Mouse (Mus musculus) thymus, postnatal 25 days (tissue): Measurements from ENCODE around the gene Tatdn2.
A peak's percentile ranks its signal among the peaks of the same experiment; 100 is the strongest.
"Not testable (repeated sequence)": the region's sequence is repeated elsewhere in the genome, so short reads cannot be mapped to it uniquely, and the experiment has no call there.

Experiments
- DNase-seq: peaks from one replicate; pipeline ENCODE4 v3.0.0; 2022

The Tatdn2 gene

DNA sequence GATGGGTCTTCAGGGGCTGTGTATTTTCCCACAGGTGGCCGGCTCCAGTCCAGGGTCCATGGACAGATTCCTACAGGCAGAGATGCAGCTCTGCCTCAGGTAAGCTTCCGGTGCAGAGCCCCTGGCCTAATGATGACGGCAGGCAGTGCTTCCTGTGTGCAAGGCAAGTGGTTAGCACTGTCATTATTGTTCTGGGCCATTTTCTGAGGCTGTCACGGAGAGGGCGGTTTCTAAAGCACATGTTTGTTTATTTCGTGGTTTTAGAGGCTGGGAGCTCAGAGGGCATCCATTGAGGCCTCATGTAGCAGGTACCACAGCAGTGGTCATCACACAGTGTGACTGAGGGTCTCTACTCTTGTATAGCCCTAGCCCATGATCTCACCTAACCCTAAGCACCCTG lies 23.9 kb upstream of the Tatdn2 start:
- DNase-seq: no peak

GRCm38 (mm10) chr6:113675234-113675633 lies 21.6 kb upstream of the Tatdn2 start:
- no peak for DNase-seq

DNA sequence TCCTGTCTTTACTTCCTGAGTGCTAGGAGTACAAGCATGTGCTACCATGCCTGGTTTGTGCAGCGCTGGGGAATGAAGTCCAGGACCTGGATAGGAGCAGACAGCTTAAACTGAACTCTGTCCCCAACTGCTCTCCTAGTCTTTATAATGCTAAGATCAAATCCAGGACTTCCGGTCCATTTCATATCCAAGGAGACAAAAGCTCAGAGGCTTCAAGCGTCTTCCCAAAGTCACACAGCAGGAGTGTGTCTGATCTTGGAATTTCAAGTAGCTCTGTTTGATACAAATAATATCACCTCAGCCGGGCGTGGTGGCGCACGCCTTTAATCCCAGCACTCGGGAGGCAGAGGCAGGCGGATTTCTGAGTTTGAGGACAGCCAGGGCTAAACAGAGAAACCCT lies 20.9 kb upstream of the Tatdn2 start:
- no peak for DNase-seq

GRCm38 (mm10) chr6:113677070-113677734 lies 19.6 kb upstream of the Tatdn2 start:
- DNase-seq: no peak

DNA sequence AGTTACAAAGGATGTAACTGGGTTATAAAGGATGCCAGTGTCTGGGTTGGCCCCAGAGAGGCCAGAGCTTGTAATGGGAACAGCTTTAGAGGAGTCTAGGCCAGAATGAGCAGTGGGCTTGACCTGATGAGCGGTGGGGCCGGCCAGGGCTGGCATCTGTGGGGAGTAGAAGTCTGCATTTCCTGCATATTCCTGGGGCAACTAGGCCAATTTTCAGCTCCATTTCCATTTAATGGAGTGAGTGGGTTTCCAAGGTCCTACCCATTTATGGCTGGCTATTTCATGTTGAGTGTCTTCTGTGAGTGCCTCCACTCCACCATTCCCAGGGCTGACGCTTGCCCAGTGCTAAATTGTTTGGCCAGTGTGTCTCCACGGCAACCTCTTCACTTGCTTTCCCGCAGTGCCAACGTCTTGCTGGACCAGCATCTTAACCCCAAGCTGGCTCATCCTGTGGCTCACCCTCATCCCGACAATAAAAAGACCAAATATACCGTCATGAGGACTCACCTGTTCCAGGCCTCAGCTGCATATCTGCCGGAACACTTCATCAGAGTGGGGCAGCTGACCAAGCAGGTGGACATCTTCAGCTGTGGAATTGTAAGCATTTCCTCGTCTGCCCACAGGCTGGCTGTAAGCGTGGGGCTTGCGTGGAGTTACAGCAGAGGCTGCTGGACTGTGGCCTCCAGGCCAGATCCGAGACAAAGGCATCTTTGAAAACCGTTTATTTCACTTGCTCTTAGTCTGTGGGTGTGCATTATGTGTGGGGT lies 18.4 kb upstream of the Tatdn2 start:
- DNase-seq: no peak

GRCm38 (mm10) chr6:113679993-113680566 lies 16.8 kb upstream of the Tatdn2 start:
- no peak for DNase-seq

DNA sequence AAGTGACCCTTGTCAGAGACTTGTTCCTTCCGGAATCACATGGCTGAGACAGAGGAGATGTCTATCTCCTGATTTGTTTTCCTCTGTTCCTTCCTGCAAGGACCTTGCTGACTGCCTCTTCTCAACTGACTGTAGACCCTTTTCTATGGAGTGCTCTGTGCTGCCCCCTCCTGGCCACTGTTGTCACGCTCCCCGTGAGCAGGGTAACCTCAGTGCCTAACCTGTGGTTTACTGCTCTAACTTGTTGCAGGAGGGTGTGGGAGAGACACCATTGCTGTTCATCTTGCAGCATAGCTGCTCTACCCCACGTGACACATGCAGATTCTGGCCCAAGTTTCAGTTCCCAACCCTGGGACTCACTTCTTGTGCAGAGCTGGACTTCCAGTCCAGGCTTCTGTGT lies 15.6 kb upstream of the Tatdn2 start:
- DNase-seq: peak; percentile 93

GRCm38 (mm10) chr6:113683081-113683825 lies 13.6 kb upstream of the Tatdn2 start:
- no peak for DNase-seq

GRCm38 (mm10) chr6:113686551-113687125 lies 10.2 kb upstream of the Tatdn2 start:
- no peak for DNase-seq

DNA sequence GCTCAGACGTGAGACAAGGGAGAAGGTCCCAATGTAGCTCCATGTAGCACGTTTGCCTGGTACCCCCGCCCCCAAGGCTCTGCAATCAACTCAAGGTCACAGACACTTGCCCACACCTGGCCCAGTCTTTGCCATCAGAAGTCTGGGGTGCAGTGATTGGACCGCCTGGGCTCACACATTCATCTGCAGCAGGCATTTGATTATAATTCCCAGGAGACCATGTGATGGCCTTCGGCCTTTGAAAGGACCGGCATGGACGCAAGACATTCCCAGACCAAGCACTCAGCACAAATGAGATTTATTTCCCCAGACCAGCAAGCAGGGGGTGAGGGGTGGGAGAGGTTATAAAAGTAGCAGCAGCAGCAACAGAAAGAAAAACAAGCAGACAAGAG lies 6.8 kb upstream of the Tatdn2 start:
- no peak for DNase-seq

- DNase-seq: peak; percentile 17
Measured at GRCm38 (mm10) chr6:113690400-113691083, 6.3 kb upstream of the Tatdn2 start.

DNA sequence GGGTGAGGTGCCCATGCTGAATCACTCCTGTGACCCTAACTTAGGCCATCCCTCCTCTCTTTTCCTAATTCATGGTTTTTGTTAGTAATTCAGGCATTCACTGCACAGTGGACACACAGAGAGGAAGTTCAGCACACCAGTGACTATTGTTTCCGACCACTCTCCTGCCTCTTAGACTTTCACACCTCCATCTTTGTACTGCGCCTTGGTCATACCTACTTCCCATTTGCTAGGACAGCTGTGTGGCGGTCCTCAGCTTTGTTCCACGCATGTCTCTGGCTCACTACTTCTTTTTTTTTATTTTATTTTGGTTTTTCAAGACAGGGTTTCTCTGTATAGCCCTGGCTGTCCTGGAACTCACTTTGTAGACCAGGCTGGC lies 5.8 kb upstream of the Tatdn2 start:
- DNase-seq: no peak

- DNase-seq: no peak
Measured at GRCm38 (mm10) chr6:113692661-113693133, 4.2 kb upstream of the Tatdn2 start.

- no peak for DNase-seq
Measured at GRCm38 (mm10) chr6:113693377-113693776, 3.5 kb upstream of the Tatdn2 start.

DNA sequence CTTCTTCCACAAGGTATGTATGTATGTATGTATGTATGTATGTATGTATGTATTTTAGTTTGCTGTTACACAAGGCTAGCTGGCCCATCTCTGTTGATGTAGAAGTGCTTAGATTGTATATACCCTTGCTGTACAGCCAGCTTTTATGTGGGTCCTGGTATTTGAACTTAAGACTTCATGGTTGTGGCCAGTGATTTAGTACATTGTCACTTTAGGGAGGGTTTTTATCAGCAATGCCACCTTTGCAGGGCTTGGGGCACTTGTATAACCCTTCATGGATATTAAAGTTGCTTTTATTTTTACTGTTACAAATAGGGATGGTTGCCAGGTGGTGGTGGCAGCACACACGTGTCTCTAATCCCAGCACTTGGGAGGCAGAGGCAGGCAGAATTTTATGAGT lies 1.6 kb upstream of the Tatdn2 start:
- no peak for DNase-seq

- DNase-seq: peak; percentile 12
Measured at GRCm38 (mm10) chr6:113695766-113696355, 989 bp upstream of the Tatdn2 start.

DNA sequence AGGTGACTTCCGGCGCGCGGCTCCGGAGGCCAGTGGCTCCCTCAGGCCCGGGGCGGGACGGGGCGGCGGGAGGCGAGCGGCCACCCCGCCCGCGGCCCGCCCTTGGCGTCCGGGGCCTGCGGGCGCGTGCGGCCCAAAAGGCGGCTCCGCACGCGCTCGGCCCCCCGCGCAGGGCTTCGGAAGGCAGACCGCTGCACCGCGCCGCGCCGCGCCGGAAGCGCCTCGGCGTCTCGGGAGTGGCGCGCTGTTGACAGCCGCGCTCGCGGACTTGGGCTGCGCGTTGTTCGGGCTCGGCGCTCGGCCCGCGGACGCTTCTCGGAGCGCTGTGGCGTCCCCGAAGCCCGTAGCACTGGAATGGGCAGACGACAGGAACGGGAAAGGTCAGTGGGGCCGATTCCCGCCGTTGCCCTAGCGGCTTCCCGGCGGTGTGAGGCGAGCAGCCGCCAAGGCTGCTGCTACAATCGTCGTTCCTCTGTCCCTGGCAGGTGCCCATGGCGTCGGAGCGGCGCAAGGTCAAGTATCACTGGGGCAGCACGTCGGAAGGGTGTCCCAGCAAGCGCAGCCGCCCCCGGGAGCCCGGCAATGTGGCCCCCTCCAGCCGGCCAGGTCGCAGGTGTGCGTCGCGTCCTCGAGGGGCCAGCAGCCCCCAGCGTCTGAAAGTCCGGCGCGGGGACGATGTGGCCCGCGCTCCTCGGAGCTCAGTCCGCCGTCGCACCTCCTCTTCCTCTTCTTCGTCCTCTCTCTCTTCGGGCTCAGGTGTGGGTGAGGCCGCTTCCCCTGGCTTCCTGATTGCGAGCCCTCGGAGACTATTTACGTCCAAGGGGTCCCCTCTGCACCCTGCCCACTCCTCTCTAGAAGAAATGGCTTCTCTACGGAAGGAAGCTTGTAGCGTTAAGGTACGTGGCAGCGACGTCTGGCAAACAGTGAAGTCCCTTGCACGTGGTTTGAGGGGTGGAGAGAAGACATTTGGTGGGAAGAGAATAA lies 664 bp downstream of the Tatdn2 start:
- peak; percentile 42 for DNase-seq

DNA sequence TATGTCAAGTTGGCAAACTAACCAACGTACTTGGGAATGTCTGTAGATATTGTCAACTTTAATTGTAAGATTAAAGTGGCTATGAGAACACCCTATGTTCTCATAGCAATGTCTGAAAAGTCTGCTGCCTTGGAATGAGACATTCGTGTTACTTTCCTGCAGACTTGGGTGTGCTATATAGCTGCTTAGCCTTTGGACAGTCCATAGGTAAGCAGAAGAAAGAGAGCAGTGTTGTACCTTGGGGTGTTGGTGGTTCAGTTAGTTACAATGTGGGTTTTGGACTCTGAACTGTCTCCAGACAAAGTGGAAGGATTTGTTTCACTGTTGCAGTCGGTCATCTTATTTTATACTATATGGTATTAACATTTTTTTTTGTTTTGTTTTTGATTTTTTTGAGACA lies 15.9 kb downstream of the Tatdn2 start:
- DNase-seq: no peak

GRCm38 (mm10) chr6:113713389-113713788 lies 16.5 kb downstream of the Tatdn2 start:
- not testable (repeated sequence) for DNase-seq

DNA sequence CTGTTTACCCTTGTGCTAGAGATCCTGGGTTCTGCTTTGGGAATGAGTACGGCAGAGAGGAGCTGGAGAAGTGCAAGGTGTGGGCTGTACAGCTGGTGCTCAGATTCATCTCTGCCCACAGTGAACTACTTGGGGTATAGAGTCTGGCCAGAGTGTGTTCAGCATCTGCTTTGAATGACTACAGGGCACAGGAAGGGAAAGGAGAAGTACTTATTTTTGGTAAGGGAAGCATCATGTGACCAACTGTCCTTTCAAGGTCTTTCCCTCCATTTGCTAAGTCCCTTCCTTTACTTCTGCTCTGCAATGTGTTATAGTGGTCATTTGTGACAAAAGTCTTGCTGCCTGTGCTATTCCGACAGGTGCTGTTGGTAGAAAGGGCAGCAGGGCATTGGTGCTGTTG lies 17.4 kb downstream of the Tatdn2 start:
- no peak for DNase-seq

DNA sequence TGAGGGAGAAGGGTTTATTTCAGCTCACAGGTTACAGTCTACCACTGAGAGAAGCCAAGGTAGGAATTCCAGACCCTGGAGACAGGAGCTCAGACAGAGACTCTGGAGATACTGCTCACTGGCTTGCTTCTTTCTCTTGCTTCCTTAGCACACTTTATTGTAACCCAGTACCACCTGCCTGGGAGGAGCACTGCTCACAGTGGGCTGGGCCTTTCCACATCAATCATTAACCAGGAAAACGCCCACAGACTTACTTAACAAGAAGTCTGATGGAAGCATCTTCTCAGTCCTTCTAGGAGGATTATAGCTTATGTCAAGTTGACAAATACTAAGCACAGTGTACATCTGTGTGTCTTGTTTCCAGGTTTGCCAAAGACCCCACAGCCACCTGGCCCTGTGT lies 17.9 kb downstream of the Tatdn2 start:
- DNase-seq: no peak
